Mouse (Mus musculus): ENCODE measurements around the gene Pkd1.
A peak's percentile ranks its signal among the peaks of the same experiment; 100 is the strongest.

- no peak for TF ChIP-seq CTCF (IDR thresholded peaks at IDR 0.05)
- peak; percentile 62; the same call in 1 of the 2 replicates for TF ChIP-seq EP300 (IDR thresholded peaks at IDR 0.05; ENCODE audit: insufficient read depth, low read depth, low read length)
Measured at GRCm38 (mm10) chr17:24549618-24550415, at the start of gene Pkd1.
